Mouse (Mus musculus): ENCODE results near the gene Myo1b. TPM values are rescaled to one million over a fixed set of nuclear protein-coding genes. Genes with fewer than 3 reads are reported as not detected.

The Myo1b gene
- total and polyA plus RNA-seq, 2 experiments from 2014 or later: 47.4 to 53.0 TPM

DNA sequence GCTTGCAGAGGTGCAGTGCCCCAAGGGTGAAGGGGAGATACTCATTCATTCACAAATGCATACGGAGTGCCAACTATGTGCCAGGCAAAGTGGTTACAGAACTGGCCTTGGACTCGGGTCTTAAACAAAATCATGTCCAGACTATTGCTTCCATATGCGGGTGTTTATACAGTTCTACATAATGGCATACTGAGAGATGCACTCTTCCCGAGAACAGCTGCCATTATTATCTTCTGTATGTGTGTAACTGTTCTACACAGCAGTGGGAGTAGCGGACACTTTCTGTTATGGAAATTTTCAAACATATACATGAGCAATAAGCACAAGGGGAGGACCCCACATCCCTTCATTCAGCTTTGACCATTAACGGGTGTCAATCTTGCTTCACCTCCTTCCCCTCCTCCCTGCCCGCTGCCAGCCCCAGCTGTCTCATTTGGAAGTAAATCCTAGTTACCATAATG, 117.8 kb downstream of the Myo1b start:
- Histone ChIP-seq H3K9me3 (ENCODE audit: low read length) (no peaks in the 10 kb centered on the region), H3K9ac (no peak overlapping the region), H3K4me2 (ENCODE audit: low read depth) (no peak overlapping the region), H3K4me1 (ENCODE audit: insufficient read depth) (no peaks in the 10 kb centered on the region), H3K27me3 (ENCODE audit: insufficient read depth, low read length) (no peaks in the 10 kb centered on the region), H3K27ac (ENCODE audit: low read depth, low read length) (no peak overlapping the region), H3K36me3 (ENCODE audit: insufficient read depth) (peaks cover 8% of the 10 kb centered on the region), H3K4me3 (ENCODE audit: low read depth, low read length) (no peak overlapping the region)
- WGBS: 32% methylated on average over 7 of the region's 7 CpGs
- DNase-seq (no peak), ATAC-seq (no peak)
- no peak for TF ChIP-seq CTCF (IDR thresholded peaks at IDR 0.05; ENCODE audit: low read depth)

DNA sequence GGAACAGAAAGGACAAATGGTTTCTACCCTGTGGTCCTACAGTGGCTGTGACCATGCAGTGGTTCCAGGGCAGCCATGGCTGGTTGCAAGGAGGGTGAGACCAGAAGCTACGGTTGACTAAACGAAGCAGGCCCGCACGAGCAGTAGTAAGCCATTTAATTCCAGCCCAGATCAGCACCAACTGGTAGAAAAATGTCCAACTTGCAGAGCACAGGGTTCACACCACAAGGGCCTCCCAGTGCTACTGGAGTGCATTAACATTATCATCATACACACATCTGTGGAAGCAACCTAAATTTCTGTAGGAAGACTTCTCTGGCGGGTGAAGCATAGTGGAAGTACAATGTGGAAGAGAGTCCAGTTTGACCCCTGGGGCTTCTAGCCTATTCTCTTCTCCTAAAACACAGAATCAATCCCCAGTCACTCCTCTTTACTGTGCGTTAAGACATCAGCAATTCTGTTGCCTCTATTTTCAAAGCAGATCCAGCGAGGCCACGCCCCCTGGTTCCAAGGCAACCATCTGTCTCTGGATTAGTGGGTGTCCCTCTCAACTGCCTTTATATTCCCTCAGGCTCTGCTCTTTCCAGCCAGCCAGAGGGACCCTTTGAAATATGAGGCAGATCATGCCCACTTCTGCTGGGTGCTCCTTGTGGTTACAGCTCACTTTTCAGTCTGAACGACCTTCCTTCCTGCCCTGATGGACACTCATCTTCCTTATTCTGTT, 120.1 kb downstream of the Myo1b start:
- peak; percentile 43; the same call in 1 of the 2 replicates for ATAC-seq
- WGBS: 64% methylated on average over 9 of the region's 9 CpGs
- no peak for DNase-seq

DNA sequence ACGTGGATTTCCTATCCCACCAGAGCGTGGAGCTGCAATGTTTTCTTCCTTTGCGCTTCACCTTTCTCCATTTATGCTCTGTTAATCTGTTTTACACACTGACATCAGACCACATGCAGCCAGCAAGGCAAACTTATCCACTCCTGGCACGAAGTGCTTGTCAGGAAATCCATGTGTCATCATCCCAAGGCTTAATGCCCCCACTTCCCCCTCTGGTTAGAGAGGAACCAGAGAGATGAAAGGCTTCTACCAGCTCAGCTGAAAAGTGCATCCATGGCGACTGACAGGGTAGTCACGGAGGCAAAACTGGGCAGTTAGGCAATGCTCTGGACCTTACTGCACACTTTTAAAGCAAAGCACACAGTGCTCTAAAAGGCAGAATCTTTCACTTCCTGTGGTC, 126.6 kb downstream of the Myo1b start:
- 66% methylated on average over 6 of the region's 6 CpGs for WGBS
- Histone ChIP-seq H3K4me1 (ENCODE audit: insufficient read depth) (no peaks in the 10 kb centered on the region), H3K9ac (no peak overlapping the region), H3K9me3 (ENCODE audit: low read length) (no peaks in the 10 kb centered on the region), H3K36me3 (ENCODE audit: insufficient read depth) (peaks cover 11% of the 10 kb centered on the region; the same call in 1 of the 2 replicates), H3K27me3 (ENCODE audit: insufficient read depth, low read length) (no peaks in the 10 kb centered on the region), H3K27ac (ENCODE audit: low read depth, low read length) (no peak overlapping the region), H3K4me3 (ENCODE audit: low read depth, low read length) (no peak overlapping the region), H3K4me2 (ENCODE audit: low read depth) (no peak overlapping the region)
- no peak for DNase-seq
- no peak for ATAC-seq
- TF ChIP-seq CTCF (IDR thresholded peaks at IDR 0.05; ENCODE audit: low read depth): no peak

More for the DNA sequence above, 120.1 kb downstream of the Myo1b start:
- no peaks in the 10 kb centered on the region for H3K27me3 ChIP-seq (ENCODE audit: insufficient read depth, low read length)
- H3K9ac ChIP-seq: no peak overlapping the region
- no peaks in the 10 kb centered on the region for H3K4me1 ChIP-seq (ENCODE audit: insufficient read depth)
- H3K36me3 ChIP-seq (ENCODE audit: insufficient read depth): peaks cover 17% of the 10 kb centered on the region
- no peak overlapping the region for H3K4me2 ChIP-seq (ENCODE audit: low read depth)
- no peak for TF ChIP-seq CTCF (IDR thresholded peaks at IDR 0.05; ENCODE audit: low read depth)
- H3K27ac ChIP-seq (ENCODE audit: low read depth, low read length): no peak overlapping the region
- H3K4me3 ChIP-seq (ENCODE audit: low read depth, low read length): no peak overlapping the region
- no peaks in the 10 kb centered on the region for H3K9me3 ChIP-seq (ENCODE audit: low read length)

DNA sequence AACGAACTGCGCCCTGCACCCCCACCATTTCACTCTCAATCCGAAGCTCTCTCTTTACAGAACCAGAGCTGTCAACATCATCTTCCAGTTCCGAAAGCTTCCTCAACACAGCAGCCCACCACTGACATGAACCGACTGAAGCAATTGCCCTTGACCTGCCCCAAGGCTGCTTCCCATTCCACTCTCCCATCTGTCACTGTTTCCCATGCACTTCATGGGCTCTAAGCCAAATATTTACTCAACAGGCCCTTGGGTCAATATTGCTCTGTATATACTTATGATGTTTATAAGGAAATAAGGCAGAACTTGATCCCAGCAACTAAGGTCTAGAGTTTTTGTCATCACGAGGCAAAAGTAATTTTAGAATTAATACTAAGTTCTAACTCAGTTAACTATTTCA, 133.8 kb downstream of the Myo1b start:
- Histone ChIP-seq H3K36me3 (ENCODE audit: insufficient read depth) (peaks cover 11% of the 10 kb centered on the region), H3K9ac (no peak overlapping the region), H3K4me2 (ENCODE audit: low read depth) (no peak overlapping the region), H3K27me3 (ENCODE audit: insufficient read depth, low read length) (no peaks in the 10 kb centered on the region), H3K4me1 (ENCODE audit: insufficient read depth) (no peaks in the 10 kb centered on the region), H3K4me3 (ENCODE audit: low read depth, low read length) (no peak overlapping the region), H3K9me3 (ENCODE audit: low read length) (no peaks in the 10 kb centered on the region), H3K27ac (ENCODE audit: low read depth, low read length) (no peak overlapping the region)
- ATAC-seq: no peak
- no peak for TF ChIP-seq CTCF (IDR thresholded peaks at IDR 0.05; ENCODE audit: low read depth)
- 78% methylated on average over 6 of the region's 6 CpGs for WGBS
- no peak for DNase-seq

DNA sequence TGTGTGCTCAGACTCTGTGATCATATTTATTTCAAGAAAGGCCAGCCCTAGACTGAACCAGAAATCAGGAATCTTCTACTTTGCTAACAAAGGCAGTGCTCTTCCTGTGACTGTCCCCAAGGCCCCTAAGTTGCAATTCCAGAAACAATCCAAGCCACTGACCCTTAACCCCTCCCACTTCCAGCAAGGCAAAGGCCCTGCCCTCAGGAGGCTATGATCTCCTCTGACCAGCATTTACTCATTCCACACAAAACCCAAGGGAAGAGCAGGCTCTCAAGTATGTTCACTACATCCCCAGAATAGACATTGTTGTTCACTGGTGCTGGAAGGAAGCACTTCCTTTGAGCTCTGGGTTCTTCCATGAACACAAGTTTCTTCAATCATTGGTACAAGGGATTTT, 135.5 kb downstream of the Myo1b start:
- H3K36me3 ChIP-seq (ENCODE audit: insufficient read depth): peaks cover 22% of the 10 kb centered on the region
- DNase-seq (no peak), ATAC-seq (no peak)
- H3K27me3 ChIP-seq (ENCODE audit: insufficient read depth, low read length): no peaks in the 10 kb centered on the region
- H3K4me3 ChIP-seq (ENCODE audit: low read depth, low read length): no peak overlapping the region
- no peak for TF ChIP-seq CTCF (IDR thresholded peaks at IDR 0.05; ENCODE audit: low read depth)
- no peak overlapping the region for H3K27ac ChIP-seq (ENCODE audit: low read depth, low read length)
- H3K9me3 ChIP-seq (ENCODE audit: low read length): no peaks in the 10 kb centered on the region
- H3K4me2 ChIP-seq (ENCODE audit: low read depth): no peak overlapping the region
- no peaks in the 10 kb centered on the region for H3K4me1 ChIP-seq (ENCODE audit: insufficient read depth)
- no peak overlapping the region for H3K9ac ChIP-seq

DNA sequence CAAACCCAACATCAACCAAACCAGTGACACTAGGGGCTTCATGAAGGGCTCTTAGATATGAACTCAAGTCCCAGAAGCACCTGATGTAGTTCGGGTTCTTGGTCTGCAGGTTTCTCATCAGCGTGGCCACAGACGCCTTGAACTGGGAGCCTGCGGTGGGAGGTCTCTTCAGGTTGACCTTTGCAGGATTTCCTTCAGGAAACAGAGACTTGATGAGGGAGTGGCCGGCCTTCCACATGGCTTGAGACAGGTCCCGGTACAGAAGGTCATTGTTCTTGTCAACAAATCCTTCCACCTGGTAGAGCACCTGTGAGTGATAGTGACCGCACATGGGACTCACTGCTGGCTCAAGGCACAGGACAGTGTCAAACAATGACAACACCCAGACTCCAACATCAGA, 137.6 kb downstream of the Myo1b start:
- DNase-seq (no peak), ATAC-seq (no peak)
- Histone ChIP-seq H3K27me3 (ENCODE audit: insufficient read depth, low read length) (no peaks in the 10 kb centered on the region), H3K27ac (ENCODE audit: low read depth, low read length) (no peak overlapping the region), H3K9me3 (ENCODE audit: low read length) (no peaks in the 10 kb centered on the region), H3K9ac (no peak overlapping the region), H3K4me2 (ENCODE audit: low read depth) (no peak overlapping the region), H3K4me1 (ENCODE audit: insufficient read depth) (no peaks in the 10 kb centered on the region), H3K4me3 (ENCODE audit: low read depth, low read length) (no peak overlapping the region), H3K36me3 (ENCODE audit: insufficient read depth) (peaks cover 32% of the 10 kb centered on the region)
- 95% methylated on average over 7 of the region's 7 CpGs for WGBS
- no peak for TF ChIP-seq CTCF (IDR thresholded peaks at IDR 0.05; ENCODE audit: low read depth)

DNA sequence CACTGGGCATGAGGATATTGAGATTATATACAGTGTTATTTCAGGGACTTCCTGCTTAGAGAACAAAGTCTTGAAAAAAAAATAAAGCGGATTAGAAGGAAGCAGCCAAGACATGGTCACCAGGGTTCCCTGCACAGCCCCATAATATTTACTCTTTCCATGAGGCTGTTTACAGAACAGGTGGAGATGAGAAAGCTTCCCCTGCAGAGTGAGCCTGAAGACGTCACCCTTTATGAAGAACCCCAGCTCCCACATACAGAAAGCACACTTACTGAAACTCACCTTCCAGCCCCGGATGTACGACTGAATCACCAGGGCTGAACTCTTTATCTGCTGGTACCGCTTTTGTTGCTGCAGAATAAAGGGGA, 145.4 kb downstream of the Myo1b start:
- Histone ChIP-seq H3K4me1 (ENCODE audit: insufficient read depth) (no peaks in the 10 kb centered on the region), H3K4me2 (ENCODE audit: low read depth) (no peak overlapping the region), H3K9me3 (ENCODE audit: low read length) (no peaks in the 10 kb centered on the region), H3K27me3 (ENCODE audit: insufficient read depth, low read length) (no peaks in the 10 kb centered on the region), H3K9ac (no peak overlapping the region), H3K27ac (ENCODE audit: low read depth, low read length) (no peak overlapping the region), H3K4me3 (ENCODE audit: low read depth, low read length) (no peak overlapping the region), H3K36me3 (ENCODE audit: insufficient read depth) (peaks cover 29% of the 10 kb centered on the region; the same call in 1 of the 2 replicates)
- DNase-seq (no peak), ATAC-seq (no peak; the same call in 1 of the 2 replicates)
- WGBS: 91% methylated on average over 5 of the region's 5 CpGs
- TF ChIP-seq CTCF (IDR thresholded peaks at IDR 0.05; ENCODE audit: low read depth): no peak
